Mouse (Mus musculus): ENCODE data around the gene Clasp1.

Clasp1 gene

GRCm38 (mm10) chr1:118402966-118403365 is 14.1 kb downstream of the Clasp1 start:
- no peak for DNase-seq (ENCODE audit: low read depth)

GRCm38 (mm10) chr1:118403440-118403839 is 14.6 kb downstream of the Clasp1 start:
- no peak for DNase-seq (ENCODE audit: low read depth)

GRCm38 (mm10) chr1:118407586-118408250 is 18.9 kb downstream of the Clasp1 start:
- DNase-seq (ENCODE audit: low read depth): no peak

GRCm38 (mm10) chr1:118409249-118409648 is 20.4 kb downstream of the Clasp1 start:
- DNase-seq (ENCODE audit: low read depth): no peak

- DNase-seq (ENCODE audit: low read depth): no peak
Measured at GRCm38 (mm10) chr1:118410824-118411223, 22.0 kb downstream of the Clasp1 start.

GRCm38 (mm10) chr1:118413169-118413568 is 24.3 kb downstream of the Clasp1 start:
- no peak for DNase-seq (ENCODE audit: low read depth)

- no peak for DNase-seq (ENCODE audit: low read depth)
Measured at GRCm38 (mm10) chr1:118417047-118417730, 28.3 kb downstream of the Clasp1 start.

- DNase-seq (ENCODE audit: low read depth): no peak
Measured at GRCm38 (mm10) chr1:118419399-118419798, 30.5 kb downstream of the Clasp1 start.

GRCm38 (mm10) chr1:118421149-118421548 is 32.3 kb downstream of the Clasp1 start:
- DNase-seq (ENCODE audit: low read depth): no peak

- no peak for DNase-seq (ENCODE audit: low read depth)
Measured at GRCm38 (mm10) chr1:118422812-118423211, 34.0 kb downstream of the Clasp1 start.

- DNase-seq (ENCODE audit: low read depth): no peak
Measured at GRCm38 (mm10) chr1:118425982-118426381, 37.1 kb downstream of the Clasp1 start.

GRCm38 (mm10) chr1:118428354-118429084 is 39.7 kb downstream of the Clasp1 start:
- peak; percentile 55 for DNase-seq (ENCODE audit: low read depth)

GRCm38 (mm10) chr1:118431548-118431947 is 42.7 kb downstream of the Clasp1 start:
- peak; percentile 65 for DNase-seq (ENCODE audit: low read depth)

- DNase-seq (ENCODE audit: low read depth): peak; percentile 31
Measured at GRCm38 (mm10) chr1:118435001-118435473, 46.2 kb downstream of the Clasp1 start.

- no peak for DNase-seq (ENCODE audit: low read depth)
Measured at GRCm38 (mm10) chr1:118437856-118438255, 49.0 kb downstream of the Clasp1 start.

GRCm38 (mm10) chr1:118438332-118438731 is 49.5 kb downstream of the Clasp1 start:
- DNase-seq (ENCODE audit: low read depth): peak; percentile 9

- DNase-seq (ENCODE audit: low read depth): no peak
Measured at GRCm38 (mm10) chr1:118440547-118440946, 51.7 kb downstream of the Clasp1 start.

- DNase-seq (ENCODE audit: low read depth): no peak
Measured at GRCm38 (mm10) chr1:118444420-118444819, 55.6 kb downstream of the Clasp1 start.

- DNase-seq (ENCODE audit: low read depth): no peak
Measured at GRCm38 (mm10) chr1:118444988-118445387, 56.1 kb downstream of the Clasp1 start.

GRCm38 (mm10) chr1:118445441-118445840 is 56.6 kb downstream of the Clasp1 start:
- peak; percentile 11 for DNase-seq (ENCODE audit: low read depth)

- DNase-seq (ENCODE audit: low read depth): no peak
Measured at GRCm38 (mm10) chr1:118446006-118446405, 57.1 kb downstream of the Clasp1 start.

GRCm38 (mm10) chr1:118447131-118447530 is 58.3 kb downstream of the Clasp1 start:
- DNase-seq (ENCODE audit: low read depth): peak; percentile 65

GRCm38 (mm10) chr1:118448214-118448613 is 59.4 kb downstream of the Clasp1 start:
- no peak for DNase-seq (ENCODE audit: low read depth)
